Mouse (Mus musculus) G1E (cell line): ENCODE data around the gene Ints5.

ENCODE experiments used
- CTCF ChIP-seq: IDR thresholded peaks from 2 replicates; pipeline ENCODE4 v1.5.1; 2012; ENCODE audit warnings: low read depth, low read length, inconsistent platforms, mixed read lengths
- GATA1 ChIP-seq: IDR thresholded peaks from 2 replicates; pipeline ENCODE4 v1.6.1; 2012; ENCODE audit warnings: borderline replicate concordance, low read length, inconsistent platforms, mixed read lengths
- GATA2 ChIP-seq: IDR thresholded peaks from 2 replicates; pipeline ENCODE4 v1.6.1; 2012; ENCODE audit warnings: low read depth, low read length, inconsistent platforms, borderline replicate concordance
- POLR2AphosphoS5 ChIP-seq: IDR thresholded peaks from 2 replicates; pipeline ENCODE4 v1.6.1; 2012; ENCODE audit warnings: low read depth, low read length, inconsistent platforms; ENCODE audit not compliant: insufficient replicate concordance
- TAL1 ChIP-seq: conservative IDR thresholded peaks from 2 replicates; pipeline ENCODE4 v1.6.1; 2012; ENCODE audit warnings: low read depth, low read length, inconsistent platforms, mixed read lengths

DNA sequence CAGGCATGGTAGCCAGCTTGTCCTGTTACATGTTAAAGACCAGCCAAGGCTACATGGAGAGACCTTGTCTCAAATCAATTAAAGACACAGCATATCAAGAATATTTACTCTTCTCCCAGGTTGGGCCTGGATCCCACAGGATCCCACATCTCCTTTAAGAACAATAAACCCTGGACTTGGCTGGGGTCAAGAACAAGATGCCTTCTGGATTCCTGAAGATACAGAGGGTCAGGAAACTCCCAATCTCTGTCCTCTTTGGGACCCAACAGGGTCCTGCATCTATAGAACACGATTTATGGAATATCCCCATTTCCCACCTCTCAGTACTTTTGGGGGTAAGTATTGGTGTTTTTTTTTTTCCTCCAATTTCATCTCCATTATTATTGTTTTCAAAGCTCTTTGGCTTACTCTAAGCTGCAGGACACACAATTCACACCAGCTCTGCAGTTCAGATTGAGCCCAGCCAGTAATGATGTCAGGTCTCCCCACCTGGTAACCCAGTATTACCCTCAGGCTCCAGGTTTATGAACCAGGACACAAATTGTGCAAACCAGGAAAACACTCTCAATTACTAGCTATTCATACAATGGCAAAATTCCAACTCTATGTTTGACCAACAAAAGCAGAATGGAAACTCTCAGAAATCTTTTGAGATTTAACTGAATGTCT is 5.8 kb upstream of the Ints5 start:
- TF ChIP-seq CTCF, result no peak
- no peak for TF ChIP-seq GATA2
- peak; percentile 30; the same call in 1 of the 2 replicates for TF ChIP-seq POLR2AphosphoS5
- TF ChIP-seq TAL1, result no peak
- no peak for TF ChIP-seq GATA1
